Mouse (Mus musculus) lung, embryonic 15.5 days (tissue): Measurements from ENCODE around the gene Topaz1. TPM values are rescaled to one million over a fixed set of nuclear protein-coding genes. Genes with fewer than 3 reads are reported as not detected.
"Not testable (repeated sequence)": the region's sequence is repeated elsewhere in the genome, so short reads cannot be mapped to it uniquely, and the experiment has no call there.

Source experiments
- ATAC-seq: fragments of 200-750 bp; cut with Nextera tagmentation; 2 replicates; pipeline ENCODE4 v1.8.0; 2017; ENCODE audit warnings: moderate number of reproducible peaks, borderline replicate concordance; ENCODE audit not compliant: low FRiP score, low TSS enrichment; ENCODE audit errors: extremely low read depth
- H3K27ac ChIP-seq: fragments of 300-500 bp; sonication (generic); 2 replicates; pipeline ENCODE4 v1.5.1; 2015; ENCODE audit warnings: moderate library complexity, mild to moderate bottlenecking, inconsistent platforms
- H3K27me3 ChIP-seq: fragments of 300-500 bp; sonication (generic); 2 replicates; pipeline ENCODE4 v1.6.1; 2015; ENCODE audit warnings: inconsistent platforms
- H3K36me3 ChIP-seq: fragments of 300-500 bp; sonication (generic); 2 replicates; pipeline ENCODE4 v1.6.1; 2015; ENCODE audit warnings: inconsistent platforms
- H3K4me1 ChIP-seq: fragments of 300-500 bp; sonication (generic); 2 replicates; pipeline ENCODE4 v1.6.1; 2015; ENCODE audit warnings: inconsistent platforms
- H3K4me2 ChIP-seq: fragments of 300-500 bp; sonication (generic); 2 replicates; pipeline ENCODE4 v1.6.1; 2015; ENCODE audit warnings: inconsistent platforms, mild to moderate bottlenecking, moderate library complexity
- H3K4me3 ChIP-seq: fragments of 300-500 bp; sonication (generic); 2 replicates; pipeline ENCODE4 v1.5.1; 2015; ENCODE audit warnings: mild to moderate bottlenecking, inconsistent platforms
- H3K9ac ChIP-seq: fragments of 300-500 bp; sonication (generic); 2 replicates; pipeline ENCODE4 v1.6.1; 2015; ENCODE audit warnings: inconsistent platforms
- H3K9me3 ChIP-seq: fragments of 300-500 bp; sonication (generic); 2 replicates; pipeline ENCODE4 v1.6.1; 2016; ENCODE audit warnings: inconsistent platforms
- WGBS: fragments of 180-500 bp; shearing (Covaris S2); methylation state at CpG from one replicate; pipeline ENCODE4 v1.1.7; 2015; 5-methylcytosine and 5-hydroxymethylcytosine counted together
- polyA plus RNA-seq: library from polyadenylated mRNA; unstranded; fragments of >200 nt; fragmentation: Nextera tagmentation; extraction: Ambion mirVana; gene quantifications from 2 replicates; pipeline ENCODE4 v1.2.1, GENCODE M21; 2015

Gene Topaz1
- polyA plus RNA-seq, 1 experiment from 2014 or later = 0.05 TPM

- not testable (repeated sequence) for H3K4me2 ChIP-seq, H3K9me3 ChIP-seq, H3K27me3 ChIP-seq, H3K27ac ChIP-seq, H3K9ac ChIP-seq, H3K4me1 ChIP-seq, ATAC-seq, H3K4me3 ChIP-seq
- WGBS = 65% methylated on average over 7 of the region's 8 CpGs
- peaks cover 45% of the 10 kb centered on the region for H3K36me3 ChIP-seq
Observed at GRCm38 (mm10) chr9:122847811-122848311, 100.7 kb downstream of the Topaz1 start.

Other genes starting within 250 kb of the Topaz1 start
- gene Tcaim, start 58.2 kb downstream of the Topaz1 start, polyA plus RNA-seq = 5.9 and 6.2 TPM in 2 replicates
- 0.38 and 1.1 TPM in 2 replicates for gene Gm35549, start 96.7 kb downstream of the Topaz1 start, polyA plus RNA-seq
- gene Zfp445, start 118.7 kb downstream of the Topaz1 start, polyA plus RNA-seq = 65.6 and 67.1 TPM in 2 replicates
- 3.5 and 4.7 TPM in 2 replicates for gene Zkscan7, start 138.3 kb downstream of the Topaz1 start, polyA plus RNA-seq
- 21.3 and 23.0 TPM in 2 replicates for gene Zfp105, start 175.7 kb downstream of the Topaz1 start, polyA plus RNA-seq
- gene 1110059G10Rik, start 203.7 kb downstream of the Topaz1 start, polyA plus RNA-seq = 28.9 and 31.6 TPM in 2 replicates
- gene Kif15, start 203.7 kb downstream of the Topaz1 start, polyA plus RNA-seq = 69.7 and 72.0 TPM in 2 replicates